Mouse (Mus musculus) MEL (cell line): ENCODE measurements at regions not wholly inside any gene's neighbourhood (a gene's known extent, or its start where the extent isn't known, plus 50 kb on each side); places are given as distances from the start of the nearest gene placed in this dataset.

ENCODE experiments used
- CTCF ChIP-seq, 3 experiments: IDR thresholded peaks in 2 of 3; conservative IDR thresholded peaks in 1 of 3; 2 replicates each; pipeline ENCODE4 v1.5.1; 2011 to 2012; ENCODE audit warnings: low read length in 3 of 3, low read depth in 2 of 3, mild to moderate bottlenecking in 2 of 3, improper control_type of control experiment in 1 of 3, inconsistent platforms in 1 of 3, mixed read lengths in 1 of 3, moderate library complexity in 1 of 3; ENCODE audit not compliant: control insufficient read depth in 1 of 3, insufficient read depth in 1 of 3, poor library complexity in 1 of 3, severe bottlenecking in 1 of 3
- E2F4 ChIP-seq: IDR thresholded peaks from 2 replicates; pipeline ENCODE4 v1.6.1; 2011; ENCODE audit warnings: low read depth, low read length, improper control_type of control experiment, borderline replicate concordance
- EP300 ChIP-seq, 2 experiments: IDR thresholded peaks; 2 replicates each; pipeline ENCODE4 v1.6.1; 2011; ENCODE audit warnings: improper control_type of control experiment in 2 of 2, low read length in 2 of 2, low read depth in 1 of 2, mild to moderate bottlenecking in 1 of 2
- MYB ChIP-seq: IDR thresholded peaks from 2 replicates; pipeline ENCODE4 v1.6.1; 2011; ENCODE audit warnings: mild to moderate bottlenecking, low read depth, low read length, improper control_type of control experiment
- NRF1 ChIP-seq: IDR thresholded peaks from 2 replicates; pipeline ENCODE4 v1.6.1; 2014; ENCODE audit warnings: low read depth, mild to moderate bottlenecking, inconsistent platforms, low read length, improper control_type of control experiment, moderate library complexity; ENCODE audit not compliant: poor library complexity, insufficient read depth, severe bottlenecking
- POLR2AphosphoS2 ChIP-seq: IDR thresholded peaks from 2 replicates; pipeline ENCODE4 v1.6.1; 2011; ENCODE audit warnings: low read length, improper control_type of control experiment

GRCm38 (mm10) chr2:167821186-167821585, 110.7 kb upstream of the Ptpn1 start:
- no peak for TF ChIP-seq CTCF (IDR thresholded peaks at IDR 0.05 in 2 of 3, conservative IDR thresholded peaks at IDR 0.05 in 1 of 3; ENCODE audit: control insufficient read depth in 1 of 3, insufficient read depth in 1 of 3, low read depth in 2 of 3, low read length in 3 of 3, poor library complexity in 1 of 3, severe bottlenecking in 1 of 3)
- TF ChIP-seq EP300 (IDR thresholded peaks at IDR 0.05; ENCODE audit: low read depth in 1 of 2, low read length in 2 of 2) = no peak
- no peak for TF ChIP-seq POLR2AphosphoS2
- no peak for TF ChIP-seq MYB
- TF ChIP-seq E2F4 = no peak
- TF ChIP-seq NRF1 = no peak
